Comparison of ENCODE assay signal across 14 mouse cellular contexts in genomic region chr14:92958138-92958537, GRCm38 (mm10).
DNase-seq lines count a peak whose midpoint lies in the region; ATAC-seq and TF ChIP-seq lines count a peak whose summit lies in the region.
"Had no signal": no experiment of that assay in that cellular context is flagged by ENCODE, and none has a peak within 500 bp of the region (broad histone marks: within the 10 kb centered on the region; RNA-seq: fewer than 3 reads in every experiment).

No protein-coding gene starts in this region.

- 5% methylated on average over 2 of the region's 2 CpGs for WGBS in cerebellum, adult 2 months
- 9% methylated on average over 2 of the region's 2 CpGs for WGBS in forebrain, embryonic 12.5 days
- 18% methylated on average over 2 of the region's 2 CpGs for WGBS in midbrain, postnatal 0 days

- peak; percentile 32 for DNase-seq in left cerebral cortex, postnatal 4 days
- no peak for DNase-seq in left cerebral cortex, postnatal 36 days (ENCODE audit: low spot score in 2 of 2)
- DNase-seq in cerebellum, adult 2 months, result peak; percentile 35 to 75
- peak; percentile 46 for DNase-seq in midbrain, postnatal 0 days (ENCODE audit: low spot score)
- no peak for DNase-seq in kidney, adult 8-10 months
- DNase-seq in adrenal gland, postnatal 36 days, result no peak
- no peak for DNase-seq in frontal cortex, postnatal 10 days (ENCODE audit: low spot score in 2 of 2)
- DNase-seq: gastrocnemius, postnatal 36 days; kidney, postnatal 14 days; liver, postnatal 0 days; thymus, postnatal 36 days had no signal

- intact Hi-C loops in left cerebral cortex, postnatal 4 days (cut with DNase I), result no loop called here
- intact Hi-C loops in left cerebral cortex, postnatal 36 days (cut with DNase I), result no loop called here

- no peaks in the 10 kb centered on the region for H3K36me3 ChIP-seq in forebrain, embryonic 12.5 days (replicated peaks)
- no peaks in the 10 kb centered on the region for H3K36me3 ChIP-seq in midbrain, postnatal 0 days (ENCODE audit: insufficient read depth, low read length)
- H3K36me3 ChIP-seq: limb, embryonic 13.5 days had no signal

- H3K4me3 ChIP-seq in cerebellum, adult 2 months (replicated peaks; ENCODE audit: insufficient read depth, low read depth, low read length), result no peak overlapping the region
- H3K4me3 ChIP-seq in forebrain, embryonic 12.5 days (replicated peaks), result no peak overlapping the region
- no peak overlapping the region for H3K4me3 ChIP-seq in midbrain, postnatal 0 days (ENCODE audit: low read depth, low read length)
- H3K4me3 ChIP-seq: limb, embryonic 13.5 days had no signal

- H3K27me3 ChIP-seq in cerebellum, adult 2 months (ENCODE audit: control insufficient read depth, insufficient read depth, low read length), result no peaks in the 10 kb centered on the region
- H3K27me3 ChIP-seq in forebrain, embryonic 12.5 days, result no peaks in the 10 kb centered on the region
- H3K27me3 ChIP-seq in midbrain, postnatal 0 days (ENCODE audit: insufficient read depth, low read length), result no peaks in the 10 kb centered on the region
- H3K27me3 ChIP-seq: limb, embryonic 13.5 days had no signal

- H3K4me1 ChIP-seq in cerebellum, adult 2 months (ENCODE audit: control insufficient read depth, insufficient read depth, low read length), result no peaks in the 10 kb centered on the region
- peaks cover 5% of the 10 kb centered on the region; the same call in 1 of the 2 replicates for H3K4me1 ChIP-seq in forebrain, embryonic 12.5 days
- no peaks in the 10 kb centered on the region for H3K4me1 ChIP-seq in midbrain, postnatal 0 days (ENCODE audit: insufficient read depth, low read length)
- H3K4me1 ChIP-seq: limb, embryonic 13.5 days had no signal

- no peak overlapping the region for H3K9ac ChIP-seq in forebrain, embryonic 12.5 days
- H3K9ac ChIP-seq in midbrain, postnatal 0 days (replicated peaks; ENCODE audit: low read length, poor library complexity, severe bottlenecking), result no peak overlapping the region
- H3K9ac ChIP-seq: limb, embryonic 13.5 days; liver, postnatal 0 days had no signal

- no peak overlapping the region for H3K27ac ChIP-seq in cerebellum, adult 2 months (ENCODE audit: insufficient read depth, low read length)
- H3K27ac ChIP-seq in forebrain, embryonic 12.5 days, result peak overlapping the region; percentile 10; the same call in 1 of the 2 replicates
- no peak overlapping the region for H3K27ac ChIP-seq in midbrain, postnatal 0 days (ENCODE audit: low read depth, low read length)
- H3K27ac ChIP-seq: limb, embryonic 13.5 days had no signal

- H3K9me3 ChIP-seq in forebrain, embryonic 12.5 days, result no peaks in the 10 kb centered on the region
- H3K9me3 ChIP-seq in midbrain, postnatal 0 days (ENCODE audit: low read length), result no peaks in the 10 kb centered on the region
- H3K9me3 ChIP-seq: limb, embryonic 13.5 days had no signal

- no peak for TF ChIP-seq POLR2A in cerebellum, adult 2 months (IDR thresholded peaks at IDR 0.05; ENCODE audit: borderline replicate concordance, insufficient read depth, low read length)

- ATAC-seq in forebrain, embryonic 12.5 days (ENCODE audit: low FRiP score), result peak; percentile 87
- ATAC-seq in midbrain, postnatal 0 days (ENCODE audit: low FRiP score), result no peak
- ATAC-seq: inflammation-experienced regulatory T-cells, adult 6 months; liver, postnatal 0 days had no signal

- no peak overlapping the region for H3K4me2 ChIP-seq in forebrain, embryonic 12.5 days
- no peak overlapping the region for H3K4me2 ChIP-seq in midbrain, postnatal 0 days (ENCODE audit: low read depth, low read length, poor library complexity, severe bottlenecking)
- H3K4me2 ChIP-seq: limb, embryonic 13.5 days had no signal

- no peak for TF ChIP-seq CTCF in cerebellum, adult 2 months (IDR thresholded peaks at IDR 0.05; ENCODE audit: borderline replicate concordance, insufficient read depth, low read depth, low read length)
- no peak for TF ChIP-seq CTCF in midbrain, postnatal 0 days (IDR thresholded peaks at IDR 0.05)

Comparison
In these comparisons a context has a peak if more than half of its experiments do, and no peak if none do; other contexts are left out.
1. DNase-seq: peak in left cerebral cortex, postnatal 4 days (single experiment), cerebellum, adult 2 months (2 of 2) and midbrain, postnatal 0 days (single experiment); none in left cerebral cortex, postnatal 36 days (0 of 2), kidney, adult 8-10 months (0 of 2), adrenal gland, postnatal 36 days (0 of 2) and frontal cortex, postnatal 10 days (0 of 2).